Mouse (Mus musculus) ES-Bruce4 (cell line): ENCODE data around the gene Aven.

Experiments
- EP300 ChIP-seq: IDR thresholded peaks from 2 replicates; pipeline ENCODE4 v1.6.1; 2011; ENCODE audit warnings: low read depth, low read length; ENCODE audit not compliant: insufficient read depth
- POLR2A ChIP-seq: IDR thresholded peaks from one replicate; pipeline ENCODE4 v1.8.1; 2011; ENCODE audit warnings: low read length; ENCODE audit not compliant: insufficient read depth

- TF ChIP-seq EP300 (no peak), POLR2A (no peak)
These were observed 14.7 kb downstream of the Aven start for GRCm38 (mm10) chr2:112507444-112507843.
